ENCODE assay signal across 16 mouse cellular contexts in the genomic region with DNA sequence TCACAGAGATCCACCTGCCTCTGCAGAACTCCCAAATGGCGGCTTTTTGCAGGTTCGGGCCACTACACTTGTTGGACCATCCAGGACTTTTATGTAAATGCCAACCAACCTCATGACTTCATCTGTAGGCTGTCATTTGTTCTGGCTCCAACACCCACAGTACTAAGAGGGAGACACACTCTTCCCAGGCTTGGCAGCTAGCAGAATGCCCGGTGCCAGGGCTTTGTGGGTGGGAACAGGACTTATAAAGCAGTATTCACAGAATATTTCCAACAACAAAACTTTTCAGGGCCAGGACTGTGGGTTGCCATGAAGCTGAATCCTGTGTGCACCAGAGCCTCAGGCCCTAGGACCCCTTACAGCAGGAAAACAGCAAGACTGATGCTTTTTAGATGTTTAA. TPM values are rescaled to one million over a fixed set of nuclear protein-coding genes. Genes with fewer than 3 reads are reported as not detected.
DNase-seq lines count a peak whose midpoint lies in the region; ATAC-seq lines count a peak whose summit lies in the region.
"Had no signal": no experiment of that assay in that cellular context is flagged by ENCODE, and none has a peak within 500 bp of the region (broad histone marks: within the 10 kb centered on the region; RNA-seq: fewer than 3 reads in every experiment).

No protein-coding gene starts in this region.

- peak; percentile 77 to 91 for DNase-seq in layer of hippocampus, adult 18-20 months (ENCODE audit: low spot score in 2 of 2)
- DNase-seq in left cerebral cortex, adult 18-20 months (ENCODE audit: low spot score in 2 of 2), result peak; percentile 70 to 82
- peak; percentile 42 to 62 for DNase-seq in right cerebral cortex, postnatal 10 days (ENCODE audit: low spot score in 2 of 2)
- no peak for DNase-seq in natural killer cell, adult 2 months (ENCODE audit: low spot score in 2 of 2)
- DNase-seq in Muller cell, postnatal 12 days (ENCODE audit: inconsistent ontology term), result no peak
- DNase-seq in cerebellum, adult 9-11 months, result no peak
- DNase-seq in cerebellum, postnatal 36 days, result no peak
- DNase-seq: adrenal gland, postnatal 25 days; cerebellum, postnatal 25 days; forebrain, postnatal 0 days; lung, postnatal 14 days; thymus, adult 2 months had no signal

- ATAC-seq in frontal cortex, adult (ENCODE audit: low TSS enrichment), result peak; percentile 99
- ATAC-seq: forebrain, postnatal 0 days had no signal

RNA-seq across cellular contexts. Expression of a gene that starts 24.6 kb away (rescaled TPM):
- not detected for total RNA-seq in layer of hippocampus, adult 18-20 months (2021)
- not detected for total RNA-seq in left cerebral cortex, adult 18-20 months (2021)
- total RNA-seq: adrenal gland, postnatal 25 days; forebrain, postnatal 0 days; megakaryocyte-erythroid progenitor cell, adult 5-6 weeks; MEL; monocyte, adult 5-6 weeks had no signal

RNA-seq across cellular contexts. Expression of a gene that starts 56.4 kb away (rescaled TPM):
- total RNA-seq in layer of hippocampus, adult 18-20 months (2021), result not detected
- total RNA-seq in left cerebral cortex, adult 18-20 months (2021), result not detected
- total RNA-seq: adrenal gland, postnatal 25 days; forebrain, postnatal 0 days; megakaryocyte-erythroid progenitor cell, adult 5-6 weeks; MEL; monocyte, adult 5-6 weeks had no signal

Comparison
In these comparisons a context has a peak if more than half of its experiments do, and no peak if none do; other contexts are left out.
1. DNase-seq: peak in layer of hippocampus, adult 18-20 months (2 of 2), left cerebral cortex, adult 18-20 months (2 of 2) and right cerebral cortex, postnatal 10 days (2 of 2); none in natural killer cell, adult 2 months (0 of 2), Muller cell, postnatal 12 days (single experiment), cerebellum, adult 9-11 months (single experiment) and cerebellum, postnatal 36 days (0 of 2).